Mouse (Mus musculus) liver, adult 2 months (tissue): ENCODE measurements around the gene Spint2.

Experiments
- CTCF ChIP-seq: fragments of 200-500 bp; IDR thresholded peaks from 2 replicates; pipeline ENCODE4 v1.5.1; 2011; ENCODE audit warnings: low read depth, low read length, control low read depth
- POLR2A ChIP-seq: fragments of 200-500 bp; IDR thresholded peaks from 2 replicates; pipeline ENCODE4 v1.6.1; 2011; ENCODE audit warnings: low read length, control low read depth; ENCODE audit not compliant: insufficient read depth; ENCODE audit errors: extremely low read depth

GRCm38 (mm10) chr7:29213675-29214082, 68.0 kb downstream of the Spint2 start, which contains the start of gene Catsperg1:
- TF ChIP-seq CTCF (no peak), POLR2A (no peak)
